Mouse (Mus musculus): ENCODE data around the gene Pdzph1.

Pdzph1 gene

GRCm38 (mm10) chr17:58923316-58923866 lies 67.8 kb downstream of the Pdzph1 start:
- no peak for DNase-seq (ENCODE audit: low read depth, low spot score)

- DNase-seq (ENCODE audit: low read depth, low spot score): no peak
These were observed 68.4 kb downstream of the Pdzph1 start for GRCm38 (mm10) chr17:58922821-58923220.

- no peak for DNase-seq (ENCODE audit: low read depth, low spot score)
These were observed 71.2 kb downstream of the Pdzph1 start for GRCm38 (mm10) chr17:58919927-58920326.

- DNase-seq (ENCODE audit: low read depth, low spot score): no peak
These were observed 72.1 kb downstream of the Pdzph1 start for GRCm38 (mm10) chr17:58919061-58919460.

- DNase-seq (ENCODE audit: low read depth, low spot score): no peak
These were observed 72.6 kb downstream of the Pdzph1 start for GRCm38 (mm10) chr17:58918539-58918938.

GRCm38 (mm10) chr17:58911564-58911963 lies 79.6 kb downstream of the Pdzph1 start:
- DNase-seq (ENCODE audit: low read depth, low spot score): no peak

- DNase-seq (ENCODE audit: low read depth, low spot score): no peak
These were observed 82.0 kb downstream of the Pdzph1 start for GRCm38 (mm10) chr17:58909061-58909661.

- no peak for DNase-seq (ENCODE audit: low read depth, low spot score)
These were observed 85.2 kb downstream of the Pdzph1 start for GRCm38 (mm10) chr17:58906001-58906400.

- no peak for DNase-seq (ENCODE audit: low read depth, low spot score)
These were observed 99.5 kb downstream of the Pdzph1 start for GRCm38 (mm10) chr17:58891488-58892210.

GRCm38 (mm10) chr17:58889905-58890645 lies 101.1 kb downstream of the Pdzph1 start:
- DNase-seq (ENCODE audit: low read depth, low spot score): no peak

- DNase-seq (ENCODE audit: low read depth, low spot score): no peak
These were observed 106.8 kb downstream of the Pdzph1 start for GRCm38 (mm10) chr17:58884393-58884792.

GRCm38 (mm10) chr17:58873356-58873755 lies 117.8 kb downstream of the Pdzph1 start:
- DNase-seq (ENCODE audit: low read depth, low spot score): no peak

GRCm38 (mm10) chr17:58870795-58871194 lies 120.4 kb downstream of the Pdzph1 start:
- no peak for DNase-seq (ENCODE audit: low read depth, low spot score)

Data from skeletal muscle tissue, adult 2 months (tissue).